Mouse (Mus musculus) CH12.LX (cell line): Measurements from ENCODE around the gene Otud7b. TPM values are rescaled to one million over a fixed set of nuclear protein-coding genes. Genes with fewer than 3 reads are reported as not detected.
"Not testable (repeated sequence)": the region's sequence is repeated elsewhere in the genome, so short reads cannot be mapped to it uniquely, and the experiment has no call there.

ENCODE experiments used
- DNase-seq: peaks from one replicate; pipeline ENCODE4 v3.0.0-alpha.2; 2013; ENCODE audit errors: extremely low read depth
- H3K27ac ChIP-seq: 2 replicates; pipeline ENCODE4 v1.5.1; 2012; ENCODE audit warnings: low read depth, mild to moderate bottlenecking, control low read depth, moderate library complexity; ENCODE audit not compliant: insufficient read depth
- H3K27me3 ChIP-seq: replicated peaks from 2 replicates; pipeline ENCODE3; 2012; ENCODE audit warnings: inconsistent platforms
- H3K36me3 ChIP-seq, 2 experiments: replicated peaks in 1 of 2; 2 replicates each; pipeline versions ENCODE3 to v1.6.1; 2012; ENCODE audit warnings: inconsistent platforms in 1 of 2, low read length in 1 of 2, mild to moderate bottlenecking in 1 of 2, mixed read lengths in 1 of 2, moderate library complexity in 1 of 2; ENCODE audit not compliant: control insufficient read depth in 1 of 2, insufficient read depth in 1 of 2
- H3K4me1 ChIP-seq, 2 experiments: 2 replicates each; pipeline ENCODE4 v1.6.1; 2012; ENCODE audit warnings: inconsistent platforms in 1 of 2, moderate library complexity in 1 of 2; ENCODE audit not compliant: insufficient read depth in 2 of 2, control insufficient read depth in 1 of 2
- H3K4me2 ChIP-seq: 2 replicates; pipeline ENCODE4 v1.6.1; 2012; ENCODE audit warnings: low read depth, mild to moderate bottlenecking, control low read depth; ENCODE audit not compliant: poor library complexity, insufficient read depth, severe bottlenecking
- H3K4me3 ChIP-seq, 3 experiments: fragments of 150-350 bp in 1 of 3; sonication (generic) in 1 of 3; replicated peaks in 1 of 3; 2 replicates each; pipeline versions ENCODE3 to v1.5.1; 2011 to 2012; ENCODE audit warnings: low read depth in 2 of 3, low read length in 2 of 3, mild to moderate bottlenecking in 2 of 3, moderate library complexity in 2 of 3, control low read depth in 1 of 3, improper control_type of control experiment in 1 of 3, inconsistent platforms in 1 of 3, mixed read lengths in 1 of 3; ENCODE audit not compliant: poor library complexity in 1 of 3
- H3K79me2 ChIP-seq: replicated peaks from 2 replicates; pipeline ENCODE4 v1.6.1; 2012; ENCODE audit warnings: mild to moderate bottlenecking, moderate library complexity; ENCODE audit not compliant: control insufficient read depth, poor library complexity, insufficient read depth, severe bottlenecking; ENCODE audit errors: extremely low read depth
- H3K9ac ChIP-seq: 2 replicates; pipeline ENCODE4 v1.6.1; 2012; ENCODE audit warnings: low read depth, mild to moderate bottlenecking, control low read depth, moderate library complexity; ENCODE audit not compliant: insufficient read depth
- H3K9me3 ChIP-seq: replicated peaks from 2 replicates; pipeline ENCODE3; 2012; ENCODE audit warnings: low read length, inconsistent platforms, mixed read lengths
- BHLHE40 ChIP-seq: IDR thresholded peaks from 2 replicates; pipeline ENCODE4 v1.6.1; 2011; ENCODE audit warnings: mild to moderate bottlenecking, low read depth, low read length, improper control_type of control experiment
- CHD2 ChIP-seq: IDR thresholded peaks from 2 replicates; pipeline ENCODE4 v1.6.1; 2011; ENCODE audit warnings: low read length, improper control_type of control experiment
- E2F4 ChIP-seq: IDR thresholded peaks from 2 replicates; pipeline ENCODE4 v1.6.1; 2011; ENCODE audit warnings: low read depth, low read length, improper control_type of control experiment; ENCODE audit not compliant: insufficient replicate concordance
- ETS1 ChIP-seq: conservative IDR thresholded peaks from 2 replicates; pipeline ENCODE4 v1.6.1; 2012; ENCODE audit warnings: low read depth, mild to moderate bottlenecking, inconsistent platforms, low read length, improper control_type of control experiment, moderate library complexity
- GABPA ChIP-seq: IDR thresholded peaks from 2 replicates; pipeline ENCODE4 v1.6.1; 2012; ENCODE audit warnings: low read depth, low read length, improper control_type of control experiment, inconsistent platforms; ENCODE audit not compliant: insufficient replicate concordance
- HCFC1 ChIP-seq: IDR thresholded peaks from 2 replicates; pipeline ENCODE4 v1.6.1; 2012; ENCODE audit warnings: low read depth, mild to moderate bottlenecking, inconsistent platforms, low read length, improper control_type of control experiment
- KAT2A ChIP-seq: IDR thresholded peaks from 2 replicates; pipeline ENCODE4 v1.6.1; 2012; ENCODE audit warnings: low read length, improper control_type of control experiment, inconsistent platforms; ENCODE audit not compliant: insufficient replicate concordance
- MAFK ChIP-seq: IDR thresholded peaks from 2 replicates; pipeline ENCODE4 v1.6.1; 2011; ENCODE audit warnings: low read length, improper control_type of control experiment; ENCODE audit not compliant: insufficient replicate concordance
- MAX ChIP-seq: IDR thresholded peaks from 2 replicates; pipeline ENCODE4 v1.6.1; 2011; ENCODE audit warnings: low read length, improper control_type of control experiment
- MXI1 ChIP-seq: IDR thresholded peaks from 2 replicates; pipeline ENCODE4 v1.6.1; 2011; ENCODE audit warnings: mild to moderate bottlenecking, low read depth, low read length, improper control_type of control experiment
- MYC ChIP-seq: IDR thresholded peaks from 2 replicates; pipeline ENCODE4 v1.6.1; 2011; ENCODE audit warnings: low read depth, mild to moderate bottlenecking, improper control_type of control experiment, low read length
- USF1 ChIP-seq: IDR thresholded peaks from 2 replicates; pipeline ENCODE4 v1.6.1; 2014; ENCODE audit warnings: low read depth, mild to moderate bottlenecking, inconsistent platforms, low read length, improper control_type of control experiment
- USF2 ChIP-seq: conservative IDR thresholded peaks from 2 replicates; pipeline ENCODE4 v1.6.1; 2011; ENCODE audit warnings: low read depth, low read length, improper control_type of control experiment
- dilution Hi-C: fragments of 300-500 bp; cut with MboI; formaldehyde crosslinking; loops from 2 replicates; pipeline ENCODE4 v1.14.3; 2020; ENCODE audit warnings: low sequenced_read_pairs; ENCODE audit not compliant: extremely low pct_unique_long_range_greater_than_20kb, extremely low pct_ligation_motif_present
- in situ Hi-C: fragments of 300-500 bp; cut with MboI; formaldehyde crosslinking; loops from 3 replicates; pipeline ENCODE4 v1.14.3; 2019; ENCODE audit warnings: low sequenced_read_pairs, low pct_ligation_motif_present, low pct_unique_long_range_greater_than_20kb, mixed read lengths
- polyA plus RNA-seq: library from polyadenylated mRNA; unstranded; fragments of >175 nt; gene quantifications from 2 replicates; pipeline ENCODE4 v1.2.1, GENCODE M21; 2012; ENCODE audit warnings: low read depth; ENCODE audit not compliant: insufficient read length
- total RNA-seq, 2 experiments: library from RNA; depleted of rRNA; stranded (reverse); fragments of 300-350 nt in 1 of 2; fragments of >200 nt in 1 of 2; gene quantifications; 2 replicates each; pipeline ENCODE4 v1.2.3; 2012 to 2014

Otud7b gene
- total and polyA plus RNA-seq, 3 experiments: 12.3 to 17.7 (median 14.9) TPM

DNA sequence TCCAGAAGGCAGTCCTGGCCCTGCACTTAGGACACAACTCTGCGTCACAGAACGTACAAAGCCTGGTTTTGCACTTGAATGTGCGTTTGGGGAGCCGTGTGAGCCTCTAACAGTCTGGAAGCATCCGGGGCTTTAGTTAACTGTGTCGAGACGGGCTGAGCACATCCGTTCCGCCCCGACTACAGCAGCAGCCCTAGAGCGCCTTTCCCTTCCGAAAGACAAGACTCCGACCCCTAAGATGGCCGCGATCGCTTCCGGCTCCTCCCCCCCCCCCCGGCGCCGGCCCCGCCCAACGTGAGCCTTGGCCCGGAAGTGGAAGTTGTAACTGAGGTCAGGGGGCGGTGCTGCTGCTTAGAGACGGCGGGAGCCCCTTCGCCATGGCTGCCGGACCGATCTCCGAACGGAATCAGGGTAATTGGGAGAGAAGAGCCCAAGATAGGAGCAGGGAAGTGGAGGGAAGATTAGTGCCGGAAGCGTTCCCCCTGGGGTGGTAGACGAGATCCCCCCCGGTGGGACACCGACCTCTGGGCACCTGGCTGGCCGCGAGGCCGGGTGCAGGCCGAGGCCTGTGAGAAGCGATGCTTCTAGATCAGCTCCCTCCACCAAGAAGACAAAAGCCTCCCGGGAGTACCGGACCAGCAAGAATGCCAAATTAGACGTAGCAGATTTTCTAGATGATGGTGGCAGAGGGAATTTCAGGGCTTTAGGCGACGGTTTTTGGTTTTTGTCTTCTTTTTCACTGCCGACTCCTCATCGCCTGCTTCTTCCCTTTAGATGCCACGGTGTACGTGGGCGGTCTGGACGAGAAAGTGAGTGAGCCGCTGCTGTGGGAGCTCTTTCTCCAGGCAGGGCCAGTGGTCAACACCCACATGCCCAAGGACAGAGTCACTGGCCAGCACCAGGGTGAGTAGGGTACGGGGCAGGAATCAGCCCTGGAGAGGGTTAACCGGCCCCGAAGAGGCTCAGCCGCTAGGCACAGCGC, 68.2 kb downstream of the Otud7b start, which contains the start of gene Sf3b4 (continued):
- no peak; the same call in 1 of the 2 replicates for TF ChIP-seq MXI1
- TF ChIP-seq MAFK: no peak
- TF ChIP-seq ETS1: no peak
- TF ChIP-seq USF2: no peak
- TF ChIP-seq HCFC1: peak; percentile 91
- no peak for TF ChIP-seq E2F4
- TF ChIP-seq KAT2A: peak; percentile 90
- TF ChIP-seq USF1: no peak

GRCm38 (mm10) chr3:96173185-96173584, 68.9 kb downstream of the Otud7b start:
- Histone ChIP-seq H3K36me3 (peaks cover 40 to 63% of the 10 kb centered on the region in 2 experiments), H3K9me3 (no peaks in the 10 kb centered on the region), H3K4me1 (peaks cover 8 to 47% of the 10 kb centered on the region in 2 experiments), H3K27ac (no peak overlapping the region), H3K27me3 (no peaks in the 10 kb centered on the region), H3K4me2 (peak overlapping the region; percentile 79; the same call in 1 of the 2 replicates), H3K9ac (peak overlapping the region; percentile 94), H3K4me3 (peak overlapping the region; percentile 65 to 99 (median 96)), H3K79me2 (peaks cover 37% of the 10 kb centered on the region)
- TF ChIP-seq BHLHE40 (peak; percentile 75), MAX (peak; percentile 69), MYC (peak; percentile 55; the same call in 1 of the 2 replicates), CHD2 (no peak), GABPA (no peak), MXI1 (peak; percentile 44; the same call in 1 of the 2 replicates)
- no peak for DNase-seq
- in situ Hi-C loops: no loop called here
- dilution Hi-C loops: no loop called here

DNA sequence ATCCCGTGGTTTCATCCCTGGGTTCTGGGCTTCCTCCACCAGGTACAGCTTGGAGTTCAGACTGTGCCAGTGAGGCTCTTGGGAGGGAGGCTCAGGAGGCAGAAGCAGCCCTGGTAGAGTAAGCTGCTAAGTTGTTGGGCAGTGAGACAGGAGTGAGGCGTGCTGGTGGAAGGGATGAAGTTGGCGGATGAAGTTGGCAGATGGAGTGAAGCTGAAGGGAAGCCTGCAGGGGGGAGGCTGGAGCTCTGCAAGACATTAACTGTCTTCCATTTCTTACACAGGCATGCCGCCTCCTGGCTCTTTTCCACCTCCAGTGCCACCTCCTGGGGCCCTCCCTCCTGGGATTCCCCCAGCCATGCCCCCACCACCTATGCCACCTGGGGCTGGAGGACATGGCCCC, 69.7 kb downstream of the Otud7b start:
- in situ Hi-C loops: not testable (repeated sequence)

More for the DNA sequence above, 69.7 kb downstream of the Otud7b start:
- H3K4me1 ChIP-seq: peaks cover 8 to 43% of the 10 kb centered on the region in 2 experiments
- dilution Hi-C loops, H3K27ac ChIP-seq, H3K9me3 ChIP-seq, DNase-seq, H3K27me3 ChIP-seq, H3K9ac ChIP-seq: not testable (repeated sequence)
- peak overlapping the region in 1 of 3 experiments; percentile 43 for H3K4me3 ChIP-seq
- peaks cover 37% of the 10 kb centered on the region for H3K79me2 ChIP-seq
- peaks cover 43 to 63% of the 10 kb centered on the region in 2 experiments for H3K36me3 ChIP-seq
- 0 out of 2 replicates have a peak overlapping the region, but pooled peaks have one; percentile 52 for H3K4me2 ChIP-seq
